Mouse (Mus musculus) ES-E14 (cell line): Measurements from ENCODE around the gene Tbcc. TPM values are rescaled to one million over a fixed set of nuclear protein-coding genes. Genes with fewer than 3 reads are reported as not detected.

Experiments
- DNase-seq: peaks from one replicate; pipeline ENCODE4 v3.0.0-alpha.2; 2013; ENCODE audit warnings: low read depth, low spot score
- H3K27ac ChIP-seq: 2 replicates; pipeline ENCODE4 v1.5.1; 2012; ENCODE audit warnings: low read depth, mild to moderate bottlenecking, low read length, moderate library complexity, mixed read lengths; ENCODE audit not compliant: poor library complexity, insufficient read depth, severe bottlenecking
- H3K36me3 ChIP-seq: 2 replicates; pipeline ENCODE4 v1.6.1; 2012; ENCODE audit warnings: mild to moderate bottlenecking, low read length, moderate library complexity, mixed read lengths; ENCODE audit not compliant: control insufficient read depth, poor library complexity, insufficient read depth, severe bottlenecking
- H3K4me1 ChIP-seq, 2 experiments: fragments of 150-350 bp in 1 of 2; sonication (generic) in 1 of 2; 2 replicates each; pipeline ENCODE4 v1.6.1; 2012; ENCODE audit warnings: low read length in 2 of 2, mild to moderate bottlenecking in 1 of 2, mixed read lengths in 1 of 2; ENCODE audit not compliant: control insufficient read depth in 2 of 2, insufficient read depth in 2 of 2, poor library complexity in 1 of 2
- H3K4me3 ChIP-seq, 2 experiments: fragments of 150-350 bp in 1 of 2; sonication (generic) in 1 of 2; 2 replicates each; pipeline ENCODE4 v1.5.1; 2012; ENCODE audit warnings: low read length in 2 of 2, low read depth in 1 of 2, mild to moderate bottlenecking in 1 of 2, mixed read lengths in 1 of 2; ENCODE audit not compliant: insufficient read depth in 1 of 2, poor library complexity in 1 of 2, severe bottlenecking in 1 of 2
- H3K9ac ChIP-seq: 2 replicates; pipeline ENCODE4 v1.6.1; 2012; ENCODE audit warnings: low read depth, mild to moderate bottlenecking, low read length, mixed read lengths; ENCODE audit not compliant: poor library complexity, insufficient read depth, severe bottlenecking
- H3K9me3 ChIP-seq: fragments of 150-350 bp; sonication (generic); 2 replicates; pipeline ENCODE4 v1.6.1; 2012; ENCODE audit warnings: low read depth, mild to moderate bottlenecking, low read length; ENCODE audit not compliant: control insufficient read depth, insufficient read depth
- CHD2 ChIP-seq: IDR thresholded peaks from 2 replicates; pipeline ENCODE4 v1.6.1; 2014; ENCODE audit warnings: mild to moderate bottlenecking, low read depth, low read length, inconsistent platforms
- HCFC1 ChIP-seq: IDR thresholded peaks from 2 replicates; pipeline ENCODE4 v1.6.1; 2012; ENCODE audit warnings: low read length, inconsistent platforms, borderline replicate concordance; ENCODE audit not compliant: insufficient read depth
- MAFK ChIP-seq: IDR thresholded peaks from 2 replicates; pipeline ENCODE4 v1.6.1; 2014; ENCODE audit warnings: mild to moderate bottlenecking, low read depth, low read length, inconsistent platforms; ENCODE audit not compliant: insufficient read depth
- ZC3H11A ChIP-seq: IDR thresholded peaks from 2 replicates; pipeline ENCODE4 v1.6.1; 2012; ENCODE audit warnings: low read depth, mild to moderate bottlenecking, inconsistent platforms, low read length, borderline replicate concordance
- ZNF384 ChIP-seq: IDR thresholded peaks from 2 replicates; pipeline ENCODE4 v1.6.1; 2012; ENCODE audit warnings: low read depth, low read length, inconsistent platforms
- in situ Hi-C, 2 experiments: fragments of 600-800 bp; cut with MboI; formaldehyde crosslinking; loops; one replicate each; pipeline ENCODE4 v1.15.1; 2025; ENCODE audit warnings: low sequenced_read_pairs in 2 of 2, inconsistent platforms in 1 of 2; ENCODE audit not compliant: unreplicated experiment in 2 of 2
- total RNA-seq: library from RNA; depleted of rRNA; stranded (reverse); fragments of 300-350 nt; gene quantifications from 2 replicates; pipeline ENCODE4 v1.2.3, GENCODE M21; 2012; rRNA removed

Tbcc gene
- total RNA-seq, 1 experiment, result 30.0 TPM

DNA sequence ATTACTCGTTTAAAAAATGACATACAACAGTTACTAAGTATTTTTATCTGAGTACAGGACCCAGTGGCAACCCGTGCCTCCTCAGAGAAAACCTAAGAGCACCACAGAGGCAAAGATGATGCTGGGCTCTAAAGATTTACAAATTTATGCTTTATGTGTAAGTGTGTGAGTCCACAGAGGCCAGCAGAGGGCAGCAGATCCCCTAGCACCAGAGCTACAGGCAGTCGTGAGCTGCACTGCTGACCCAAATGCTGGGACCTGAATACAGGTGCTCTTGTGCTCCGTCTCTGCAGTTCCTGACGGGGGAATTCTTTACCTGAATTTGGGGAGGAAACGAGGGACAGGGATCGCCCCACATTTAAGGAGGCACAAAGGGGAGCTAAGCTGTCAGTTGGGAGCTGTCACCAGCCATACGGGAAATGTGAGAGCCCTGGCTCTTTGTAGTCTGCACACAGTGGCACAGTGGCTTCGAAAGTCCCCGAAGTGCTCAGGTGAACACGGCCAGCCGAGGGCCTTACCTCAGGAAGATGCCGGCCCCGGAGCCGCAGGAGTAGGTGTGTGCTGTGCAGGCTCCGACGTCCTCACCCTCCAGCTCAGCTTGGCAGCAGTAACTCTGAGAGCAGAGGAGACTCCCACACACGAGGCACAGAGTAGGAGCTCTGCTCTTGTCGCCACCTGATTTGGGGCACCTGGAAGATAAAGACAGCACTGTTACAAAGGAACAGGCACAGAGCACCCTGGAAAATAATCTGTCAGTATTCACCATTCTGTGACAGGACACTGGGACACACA is 43.3 kb downstream of the Tbcc start:
- H3K27ac ChIP-seq, result no peak overlapping the region
- H3K9me3 ChIP-seq, result no peaks in the 10 kb centered on the region
- no peak for TF ChIP-seq ZNF384
- TF ChIP-seq HCFC1, result no peak
- TF ChIP-seq ZC3H11A, result no peak
- no peak for TF ChIP-seq MAFK
- no peak for TF ChIP-seq CHD2
- peak; percentile 53 for DNase-seq
- in situ Hi-C loops, result no loop called here
- H3K9ac ChIP-seq, result no peak overlapping the region
- peaks cover 44% of the 10 kb centered on the region for H3K36me3 ChIP-seq
- no peak overlapping the region for H3K4me3 ChIP-seq
- H3K4me1 ChIP-seq, result peaks cover 4 to 12% of the 10 kb centered on the region in 2 experiments; a peak in 2 of 4 replicates

DNA sequence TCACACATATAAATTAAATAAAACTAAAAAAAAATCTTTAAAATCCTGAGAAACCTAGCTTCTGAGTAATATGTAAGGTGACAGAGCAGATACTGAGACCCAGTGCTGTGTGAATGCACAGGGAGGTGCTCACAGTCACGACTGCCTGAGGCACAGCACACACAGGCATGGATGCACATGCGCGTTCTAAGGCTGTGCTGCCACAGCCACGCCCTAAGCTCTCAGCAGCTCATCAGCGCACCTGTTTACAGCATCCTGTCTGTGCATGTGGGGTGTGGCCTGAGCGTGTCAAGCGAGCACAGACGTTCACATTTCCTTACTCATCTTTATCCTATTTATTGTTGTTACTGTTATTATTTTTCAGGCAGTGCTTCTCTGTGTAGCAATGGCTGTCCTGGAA is 50.0 kb downstream of the Tbcc start:
- TF ChIP-seq ZC3H11A (no peak), ZNF384 (no peak), HCFC1 (no peak), MAFK (no peak), CHD2 (no peak)
- Histone ChIP-seq H3K4me3 (no peak overlapping the region), H3K27ac (no peak overlapping the region), H3K9ac (no peak overlapping the region), H3K36me3 (peaks cover 25% of the 10 kb centered on the region), H3K4me1 (peaks cover 3 to 4% of the 10 kb centered on the region in 2 experiments; a peak in 2 of 4 replicates), H3K9me3 (no peaks in the 10 kb centered on the region)
- no peak for DNase-seq
- in situ Hi-C loops, result no loop called here

Other genes starting within 250 kb of the Tbcc start
- 17.8 and 20.7 TPM in 2 replicates for gene Klc4, start 244.7 kb upstream of the Tbcc start, total RNA-seq
- gene Mrpl2, start 244.5 kb upstream of the Tbcc start, total RNA-seq, result 205 and 261 TPM in 2 replicates
- gene Cul7, start 240.3 kb upstream of the Tbcc start, total RNA-seq, result 88.5 and 96.1 TPM in 2 replicates
- 44.5 and 57.0 TPM in 2 replicates for gene Rrp36, start 216.3 kb upstream of the Tbcc start, total RNA-seq
- gene Mea1, start 211.9 kb upstream of the Tbcc start, total RNA-seq, result 72.9 and 77.5 TPM in 2 replicates
- gene Klhdc3, start 209.8 kb upstream of the Tbcc start, total RNA-seq, result 65.1 and 73.0 TPM in 2 replicates
- 70.6 and 73.0 TPM in 2 replicates for gene Ppp2r5d, start 185.6 kb upstream of the Tbcc start, total RNA-seq
- gene Pex6, start 179.2 kb upstream of the Tbcc start, total RNA-seq, result 17.8 and 22.2 TPM in 2 replicates
- gene Gnmt, start 161.5 kb upstream of the Tbcc start, total RNA-seq, result 1.2 and 4.3 TPM in 2 replicates
- 69.7 and 122 TPM in 2 replicates for gene Cnpy3, start 138.5 kb upstream of the Tbcc start, total RNA-seq
- gene Ptcra, start 127.0 kb upstream of the Tbcc start, total RNA-seq, result 1.8 and 2.2 TPM in 2 replicates
- gene 2310039H08Rik, start 118.0 kb upstream of the Tbcc start, total RNA-seq, result 19.5 and 21.4 TPM in 2 replicates
- gene Rpl7l1, start 108.0 kb upstream of the Tbcc start, total RNA-seq, result 132 and 179 TPM in 2 replicates
- gene Bicral, start 32.2 kb upstream of the Tbcc start, total RNA-seq, result 20.2 and 27.1 TPM in 2 replicates
- gene Prph2, start 19.8 kb downstream of the Tbcc start, total RNA-seq, result 0.18 and 0.48 TPM in 2 replicates
- 30.8 and 33.6 TPM in 2 replicates for gene Ubr2, start 119.9 kb downstream of the Tbcc start, total RNA-seq